Comparison of ENCODE assay signal across 10 mouse cellular contexts in the genomic region with DNA sequence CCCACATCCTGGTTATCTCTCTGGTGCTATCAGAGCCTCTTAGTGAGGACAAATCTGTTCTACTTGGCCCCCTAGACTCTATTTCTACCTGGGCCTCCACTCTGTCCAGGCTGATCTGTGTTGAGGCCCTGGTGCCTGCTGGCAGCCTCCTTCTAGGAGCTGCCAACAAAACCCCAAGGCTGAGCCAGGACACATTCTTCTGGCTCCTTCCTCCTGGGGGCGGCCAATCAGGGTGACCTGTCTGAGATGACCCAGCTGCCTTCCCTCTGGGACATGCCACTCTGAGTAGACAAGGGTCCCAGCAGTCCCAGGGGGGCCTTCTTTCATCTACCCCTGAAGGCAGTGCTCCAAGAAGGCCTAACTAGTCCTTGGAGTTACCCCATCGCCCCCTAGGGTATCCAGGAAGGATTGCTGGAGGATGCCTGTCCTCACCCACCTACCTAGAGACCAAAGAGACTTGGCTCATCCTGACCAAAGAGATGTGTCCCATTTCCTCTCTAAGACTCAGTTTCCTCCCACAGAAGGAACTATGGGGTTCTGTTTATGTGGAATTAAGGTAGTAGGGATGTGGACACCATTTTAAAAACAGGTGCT. TPM values are rescaled to one million over a fixed set of nuclear protein-coding genes. Genes with fewer than 3 reads are reported as not detected.
DNase-seq lines count a peak whose midpoint lies in the region; TF ChIP-seq lines count a peak whose summit lies in the region.
"Had no signal": no experiment of that assay in that cellular context is flagged by ENCODE, and none has a peak within 500 bp of the region (broad histone marks: within the 10 kb centered on the region; RNA-seq: fewer than 3 reads in every experiment).

No protein-coding gene starts in this region.

- TF ChIP-seq CTCF in heart, adult 2 months (IDR thresholded peaks at IDR 0.05) = peak; percentile 46

- 32% methylated on average over 2 of the region's 2 CpGs for WGBS in heart, adult 2 months

- no peak overlapping the region for H3K9ac ChIP-seq in heart, adult 2 months (ENCODE audit: low read depth, low read length)
- H3K9ac ChIP-seq: neural tube, embryonic 12.5 days; stomach, embryonic 15.5 days had no signal

- peaks cover 37% of the 10 kb centered on the region for H3K4me1 ChIP-seq in heart, adult 2 months (ENCODE audit: control insufficient read depth, insufficient read depth, low read length)

- no peak for TF ChIP-seq POLR2A in heart, adult 2 months (IDR thresholded peaks at IDR 0.05; ENCODE audit: insufficient read depth, low read depth, low read length)

- peak; percentile 38 to 45 for DNase-seq in heart, adult 2 months
- DNase-seq in heart, postnatal 4 days = no peak
- DNase-seq in 416B (ENCODE audit: low read depth) (peak; percentile 48), R1 (ENCODE audit: low read depth, low spot score) (peak; percentile 24)
- DNase-seq in induced T-regulatory cell, adult 2 months (ENCODE audit: low read depth) = peak; percentile 54
- DNase-seq in right cerebral cortex, postnatal 25 days = no peak
- no peak for DNase-seq in urinary bladder, adult 18-20 months (ENCODE audit: low spot score in 2 of 2)
- DNase-seq in cerebellum, adult 9-10 months = no peak

- H3K4me3 ChIP-seq in heart, adult 2 months = no peak overlapping the region
- H3K4me3 ChIP-seq: neural tube, embryonic 12.5 days; stomach, embryonic 15.5 days had no signal

- intact Hi-C loops in heart, adult 2 months (cut with DNase I) = no loop called here

- peaks cover 3% of the 10 kb centered on the region for H3K36me3 ChIP-seq in heart, adult 2 months (ENCODE audit: control insufficient read depth, insufficient read depth, low read length)
- H3K36me3 ChIP-seq: neural tube, embryonic 12.5 days; stomach, embryonic 15.5 days had no signal

- no peaks in the 10 kb centered on the region for H3K27me3 ChIP-seq in heart, adult 2 months (ENCODE audit: control insufficient read depth, insufficient read depth, low read length)
- H3K27me3 ChIP-seq: stomach, embryonic 15.5 days had no signal

- peak overlapping the region; percentile 63 for H3K27ac ChIP-seq in heart, adult 2 months
- H3K27ac ChIP-seq: neural tube, embryonic 12.5 days; stomach, embryonic 15.5 days had no signal

- H3K79me2 ChIP-seq in heart, adult 2 months (replicated peaks; ENCODE audit: control insufficient read depth, insufficient read depth, low read length) = no peaks in the 10 kb centered on the region

- no peak for TF ChIP-seq EP300 in heart, adult 2 months (IDR thresholded peaks at IDR 0.05; ENCODE audit: insufficient read depth, low read depth, low read length)

RNA-seq across cellular contexts. Expression of a gene that starts 47.6 kb away (rescaled TPM):
- total RNA-seq in heart, adult 2 months (2021) = 10 to 100 TPM; 53.4 to 62.2 TPM
- polyA plus RNA-seq in heart, adult 2 months (2012; rRNA removed) = 46.3 and 71.2 TPM in 2 replicates
- 10 to 100 TPM; 92.8 to 94.5 TPM for total RNA-seq in heart, postnatal 4 days (2021)

RNA-seq across cellular contexts. Expression of a gene that starts 53.3 kb away (rescaled TPM):
- 10 to 100 TPM; 10.4 to 13.9 TPM for total RNA-seq in heart, adult 2 months (2021)
- polyA plus RNA-seq in heart, adult 2 months (2012; rRNA removed) = 10.5 and 15.4 TPM in 2 replicates
- total RNA-seq in heart, postnatal 4 days (2021) = not detected

Comparison
In these comparisons a context has a peak if more than half of its experiments do, and no peak if none do; other contexts are left out.
1. DNase-seq: peak in heart, adult 2 months (2 of 2), 416B (single experiment), R1 (single experiment) and induced T-regulatory cell, adult 2 months (single experiment); none in heart, postnatal 4 days (single experiment), right cerebral cortex, postnatal 25 days (single experiment), urinary bladder, adult 18-20 months (0 of 2) and cerebellum, adult 9-10 months (single experiment).
2. RNA of a gene that starts 53.3 kb away (total RNA-seq): 10.4 to 13.9 TPM in heart, adult 2 months; not detected in heart, postnatal 4 days; every median in the first group is over 10 times any median in the second.